Mouse (Mus musculus) heart, postnatal 4 days (tissue): ENCODE results near the gene Trim30c. TPM values are rescaled to one million over a fixed set of nuclear protein-coding genes. Genes with fewer than 3 reads are reported as not detected.
"Not testable (repeated sequence)": the region's sequence is repeated elsewhere in the genome, so short reads cannot be mapped to it uniquely, and the experiment has no call there.

Experiments
- DNase-seq: peaks from one replicate; pipeline ENCODE4 v3.0.0; 2021
- total RNA-seq, 2 experiments: library from RNA; stranded (reverse); gene quantifications; 2 replicates each; pipeline ENCODE4 v1.2.3; 2021

Trim30c gene
- not detected for total RNA-seq

- no peak for DNase-seq
These were observed at the start of gene Trim30c for GRCm38 (mm10) chr7:104400698-104401097. TSS of gene Trim30c (minus strand) at chr7:104400837.

- DNase-seq: no peak
These were observed 45.5 kb upstream of the Trim30c start for GRCm38 (mm10) chr7:104445961-104446645.

- DNase-seq: no peak
These were observed 3.9 kb upstream of the Trim30c start for GRCm38 (mm10) chr7:104404460-104404950.

GRCm38 (mm10) chr7:104401140-104401539 is 503 bp upstream of the Trim30c start:
- no peak for DNase-seq

- no peak for DNase-seq
These were observed 2.1 kb downstream of the Trim30c start for GRCm38 (mm10) chr7:104398492-104398891.

GRCm38 (mm10) chr7:104369736-104370414 is 30.8 kb downstream of the Trim30c start, which contains the start of gene Trim30b:
TSS of gene Trim30b (minus strand) at chr7:104369884.
- peak; percentile 13 for DNase-seq

GRCm38 (mm10) chr7:104366339-104366738 is 34.3 kb downstream of the Trim30c start:
- DNase-seq: no peak

GRCm38 (mm10) chr7:104353600-104353967 is 47.1 kb downstream of the Trim30c start:
- no peak for DNase-seq

- peak; percentile 70 for DNase-seq
These were observed 47.7 kb downstream of the Trim30c start, which contains the start of gene Trim12c for GRCm38 (mm10) chr7:104352717-104353599. TSS of gene Trim12c (minus strand) at chr7:104353362.

- DNase-seq: not testable (repeated sequence)
These were observed 52.6 kb downstream of the Trim30c start for GRCm38 (mm10) chr7:104348043-104348442.

GRCm38 (mm10) chr7:104340744-104341143 is 59.9 kb downstream of the Trim30c start:
- not testable (repeated sequence) for DNase-seq

GRCm38 (mm10) chr7:104335547-104335946 is 65.1 kb downstream of the Trim30c start:
- DNase-seq: not testable (repeated sequence)

Other genes with a start within 250 kb of the Trim30c start
- not detected for gene Olfm5, start 236.0 kb downstream of the Trim30c start, total RNA-seq
- under 1 TPM in 1 of 2 experiments, not detected in 1; 0.11 TPM for gene Olfr648, start 217.4 kb downstream of the Trim30c start, total RNA-seq
- not detected for gene Olfr649, start 204.9 kb downstream of the Trim30c start, total RNA-seq
- gene Trim6, start 182.0 kb downstream of the Trim30c start, total RNA-seq: 1 to 10 TPM; 1.2 to 1.7 TPM
- gene Trim34a, start 156.4 kb downstream of the Trim30c start, total RNA-seq: 1 to 10 TPM; 3.2 TPM
- gene Trim5, start 112.7 kb downstream of the Trim30c start, total RNA-seq: 1 to 10 TPM; 1.7 to 2.1 TPM
- gene Trim12a, start 85.4 kb downstream of the Trim30c start, total RNA-seq: 1 to 10 TPM; 5.9 to 7.5 TPM
- under 1 TPM; 0.16 to 0.21 TPM for gene Trim34b, start 71.4 kb downstream of the Trim30c start, total RNA-seq
- gene Trim12c, start 47.5 kb downstream of the Trim30c start, total RNA-seq: 1 to 10 TPM; 3.8 to 4.2 TPM
- gene Trim30b, start 31.0 kb downstream of the Trim30c start, total RNA-seq: under 1 TPM in 1 of 2 experiments, not detected in 1; 0.11 TPM
- 1 to 10 TPM; 1.4 to 1.8 TPM for gene Trim30a, start 64.4 kb upstream of the Trim30c start, total RNA-seq
- under 1 TPM; 0.26 to 0.38 TPM for gene Trim30d, start 107.0 kb upstream of the Trim30c start, total RNA-seq
- not detected for gene Olfr651, start 149.3 kb upstream of the Trim30c start, total RNA-seq
- gene Olfr652, start 160.1 kb upstream of the Trim30c start, total RNA-seq: not detected
- gene Olfr653, start 176.5 kb upstream of the Trim30c start, total RNA-seq: not detected
- not detected for gene Olfr654, start 186.2 kb upstream of the Trim30c start, total RNA-seq
- gene Olfr655, start 200.9 kb upstream of the Trim30c start, total RNA-seq: not detected
- not detected for gene Olfr656, start 213.1 kb upstream of the Trim30c start, total RNA-seq
- not detected for gene Olfr657, start 224.0 kb upstream of the Trim30c start, total RNA-seq
- not detected for gene Olfr658, start 246.5 kb upstream of the Trim30c start, total RNA-seq